Mouse (Mus musculus) bone marrow macrophage, adult 2 months (primary cell): ENCODE measurements around the gene Ppard.

Source experiments
- CTCF ChIP-seq: IDR thresholded peaks from 2 replicates; pipeline ENCODE4 v1.5.1; 2012; ENCODE audit warnings: low read depth, mild to moderate bottlenecking, low read length, moderate library complexity
- POLR2A ChIP-seq: IDR thresholded peaks from 2 replicates; pipeline ENCODE4 v1.6.1; 2012; ENCODE audit warnings: mild to moderate bottlenecking, low read depth, low read length, borderline replicate concordance

DNA sequence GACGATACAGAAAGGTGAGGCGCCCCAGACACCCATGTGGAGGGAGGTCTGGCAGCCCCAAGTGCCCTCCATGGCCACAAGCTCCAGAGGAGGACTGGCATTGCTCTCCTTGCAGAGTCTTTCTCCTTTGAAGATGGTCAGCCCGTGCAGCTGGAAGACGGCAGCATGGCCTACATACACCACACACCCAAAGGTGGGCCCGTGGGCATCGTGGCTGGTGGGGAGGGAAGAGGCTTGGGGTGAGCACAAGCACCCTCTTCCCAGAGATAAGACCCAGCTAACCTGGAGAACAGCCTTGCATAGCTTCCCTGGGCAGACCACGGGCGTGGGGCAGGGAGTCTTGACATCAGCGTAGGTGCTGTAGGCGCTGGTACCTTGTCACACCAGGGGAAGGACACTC lies 37.5 kb upstream of the Ppard start:
- TF ChIP-seq CTCF (no peak), POLR2A (no peak)
